Mouse (Mus musculus) c-Kit-positive CD71-positive TER-119-positive erythroid progenitor cells, embryonic 14.5 days (primary cell): Measurements from ENCODE around the gene Thop1.
"Not testable (repeated sequence)": the region's sequence is repeated elsewhere in the genome, so short reads cannot be mapped to it uniquely, and the experiment has no call there.

Experiments used
- DNase-seq: peaks from one replicate; pipeline ENCODE4 v3.0.0-alpha.2; 2013; ENCODE audit warnings: low spot score

Thop1 gene

DNA sequence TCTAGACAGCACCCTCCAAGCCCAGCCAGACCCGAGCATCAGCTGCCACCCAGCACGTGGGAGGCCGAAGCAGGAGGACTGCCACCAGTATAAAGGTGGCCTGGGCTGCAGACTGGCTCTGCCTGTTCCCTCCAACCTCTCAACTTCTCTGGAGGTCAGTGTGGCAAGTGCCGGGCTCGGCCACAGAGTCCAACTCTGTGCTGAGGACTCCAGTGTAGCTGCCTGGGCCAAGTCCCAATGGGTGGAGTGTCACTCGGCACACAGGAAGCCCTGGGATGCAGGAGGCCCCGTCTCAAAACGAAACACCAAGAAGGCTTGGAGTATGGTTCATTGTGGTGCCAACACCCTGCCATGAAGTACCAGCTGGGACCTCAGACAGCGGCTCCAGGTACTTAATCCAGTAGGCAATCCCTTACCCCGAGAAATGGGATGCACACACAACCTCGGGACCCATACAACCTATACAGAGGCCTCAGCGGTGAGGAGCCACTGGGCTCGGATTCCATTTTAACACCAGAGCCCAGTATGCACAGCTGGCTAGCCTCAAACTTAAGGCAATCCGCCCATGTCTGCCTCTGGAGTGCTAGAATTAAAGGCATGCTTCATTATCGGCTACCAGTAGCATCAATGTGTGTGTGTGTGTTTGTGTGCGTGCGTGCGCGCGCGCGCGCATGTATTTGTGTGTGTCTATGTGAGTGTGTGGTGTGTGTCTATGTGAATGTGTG lies 12.3 kb upstream of the Thop1 start:
- DNase-seq = no peak

DNA sequence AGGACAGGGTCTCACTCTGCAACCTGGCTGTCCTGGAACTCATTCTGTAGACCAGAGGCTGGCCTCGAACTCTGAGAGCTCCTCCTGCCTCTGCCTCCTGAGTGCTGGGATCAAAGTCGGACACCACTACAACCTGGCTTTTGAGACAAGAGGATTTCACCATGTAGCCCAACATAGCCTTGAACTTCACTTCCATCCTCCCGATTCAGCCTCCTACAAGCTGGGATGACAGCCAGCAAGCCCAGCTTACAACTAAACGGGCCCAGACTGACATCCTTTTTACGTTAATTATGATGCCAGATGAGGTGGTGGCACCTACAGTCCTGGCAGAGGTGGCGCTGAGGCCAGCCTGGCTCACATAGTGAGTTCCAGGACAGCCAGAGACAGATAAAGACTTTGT lies 10.9 kb upstream of the Thop1 start:
- DNase-seq = no peak

- peak; percentile 98 for DNase-seq
Measured at GRCm38 (mm10) chr10:81059603-81060543, 10.0 kb upstream of the Thop1 start, which contains the start of gene Sgta. Gene Sgta, minus strand, starts transcription at chr10:81060181.

- no peak for DNase-seq
Measured at GRCm38 (mm10) chr10:81062710-81063109, 7.1 kb upstream of the Thop1 start.

- DNase-seq = not testable (repeated sequence)
Measured at GRCm38 (mm10) chr10:81064519-81064918, 5.3 kb upstream of the Thop1 start.

GRCm38 (mm10) chr10:81068706-81069105 lies 1.1 kb upstream of the Thop1 start:
- no peak for DNase-seq

GRCm38 (mm10) chr10:81072290-81072689 lies 2.5 kb downstream of the Thop1 start:
- no peak for DNase-seq

DNA sequence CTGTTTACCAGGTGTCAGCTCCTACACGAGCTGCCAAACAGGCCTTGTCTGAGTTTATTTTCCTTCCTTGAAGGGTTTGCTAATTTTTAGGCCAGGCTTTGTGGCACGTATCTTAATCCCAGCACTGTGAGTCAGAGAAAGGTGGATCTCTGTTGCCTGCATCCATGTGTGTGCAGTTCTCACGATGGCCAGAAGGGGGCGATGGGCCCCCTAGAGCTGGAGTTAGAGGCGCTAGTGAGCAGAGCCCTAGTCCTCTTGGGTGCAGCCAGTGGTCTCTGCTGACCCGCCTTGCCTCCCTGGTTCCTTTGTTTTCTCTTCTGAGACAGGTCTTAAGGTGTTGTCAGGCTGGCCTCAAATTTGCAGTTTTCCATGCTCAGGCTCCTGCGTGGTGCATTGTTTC lies 3.6 kb downstream of the Thop1 start:
- DNase-seq = peak; percentile 46

- no peak for DNase-seq
Measured at GRCm38 (mm10) chr10:81075734-81076133, 5.9 kb downstream of the Thop1 start.

DNA sequence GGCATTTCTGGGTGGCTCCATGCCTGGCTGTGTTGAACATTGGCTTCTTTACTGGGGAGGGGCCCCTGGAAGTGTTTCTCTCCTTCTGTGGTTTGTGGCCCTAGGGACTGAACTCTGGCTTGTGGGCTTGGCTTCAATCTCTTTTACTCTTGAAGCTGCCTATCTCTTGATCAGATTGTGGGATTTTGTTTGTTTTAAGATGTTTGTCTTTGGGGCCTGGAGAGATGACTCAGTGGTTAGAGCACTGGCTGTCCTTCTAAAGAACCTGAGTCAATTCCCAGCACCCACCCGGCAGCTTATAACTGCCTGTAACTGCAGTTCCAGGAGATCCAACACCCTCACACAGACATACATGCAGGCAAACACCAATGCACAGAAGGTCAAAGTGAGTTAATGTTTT lies 6.5 kb downstream of the Thop1 start:
- DNase-seq = no peak

- no peak for DNase-seq
Measured at GRCm38 (mm10) chr10:81077916-81078315, 8.1 kb downstream of the Thop1 start.

DNA sequence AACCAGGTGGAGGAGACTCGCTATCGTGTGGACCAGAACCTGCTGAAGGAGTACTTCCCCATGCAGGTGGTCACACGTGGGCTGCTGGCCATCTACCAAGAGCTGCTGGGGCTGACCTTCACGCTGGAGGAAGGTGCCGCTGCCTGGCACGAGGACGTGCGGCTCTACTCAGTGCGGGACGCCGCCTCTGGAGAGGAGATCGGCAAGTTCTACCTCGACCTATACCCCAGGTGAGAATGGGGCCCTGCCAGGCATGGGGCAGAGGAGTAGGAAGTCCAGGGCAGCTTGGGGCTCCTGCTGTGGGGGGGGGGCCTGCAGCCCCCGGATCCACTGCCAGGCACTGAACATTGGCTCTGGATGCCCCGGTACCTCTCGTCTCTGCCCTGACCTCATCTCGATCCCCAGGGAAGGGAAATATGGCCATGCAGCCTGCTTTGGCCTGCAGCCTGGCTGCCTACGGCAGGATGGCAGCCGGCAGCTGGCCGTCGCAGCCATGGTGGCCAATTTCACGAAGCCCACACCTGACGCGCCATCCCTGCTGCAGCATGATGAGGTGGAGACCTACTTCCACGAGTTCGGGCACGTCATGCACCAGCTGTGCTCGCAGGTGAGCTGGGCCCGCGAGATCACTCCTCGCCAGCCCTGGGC lies 10.3 kb downstream of the Thop1 start:
- DNase-seq = no peak

DNA sequence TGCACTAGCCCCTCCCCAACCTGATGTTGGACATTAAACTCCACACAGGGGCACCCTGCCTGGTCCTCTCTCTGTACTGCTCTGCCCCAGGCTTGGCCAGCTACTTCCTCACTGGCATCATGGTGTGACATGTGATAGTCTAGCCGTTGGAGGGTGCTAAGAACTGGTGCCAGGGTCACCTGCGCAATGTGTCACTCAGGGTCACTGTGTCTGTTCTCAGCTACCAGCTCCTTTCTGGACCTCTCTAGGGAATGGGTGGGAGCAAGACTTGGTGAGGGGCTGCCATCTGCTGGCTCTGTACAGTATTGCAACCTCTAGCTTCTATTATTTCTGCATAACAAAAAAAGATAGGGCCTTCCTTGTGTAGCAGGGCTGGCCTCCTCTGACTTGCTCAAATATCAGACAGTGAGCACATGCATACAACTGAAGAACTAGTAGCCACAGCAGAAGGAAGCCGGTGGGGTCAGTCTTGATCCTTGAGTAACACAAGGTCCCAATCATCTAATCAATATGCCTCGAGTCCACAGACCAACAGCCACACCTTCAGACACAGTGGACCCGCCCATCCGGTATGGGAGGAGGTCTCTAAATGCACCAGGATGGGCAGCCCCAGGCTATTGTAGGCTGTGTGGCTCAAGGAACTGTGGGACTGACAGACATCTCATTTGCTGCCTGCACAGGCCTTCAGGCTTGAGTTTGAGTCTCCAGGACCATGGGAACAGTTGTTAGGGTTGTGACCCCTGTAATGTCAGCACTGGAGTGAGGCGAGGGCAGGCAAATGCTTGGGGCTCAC lies 12.5 kb downstream of the Thop1 start:
- DNase-seq = peak; percentile 73

DNA sequence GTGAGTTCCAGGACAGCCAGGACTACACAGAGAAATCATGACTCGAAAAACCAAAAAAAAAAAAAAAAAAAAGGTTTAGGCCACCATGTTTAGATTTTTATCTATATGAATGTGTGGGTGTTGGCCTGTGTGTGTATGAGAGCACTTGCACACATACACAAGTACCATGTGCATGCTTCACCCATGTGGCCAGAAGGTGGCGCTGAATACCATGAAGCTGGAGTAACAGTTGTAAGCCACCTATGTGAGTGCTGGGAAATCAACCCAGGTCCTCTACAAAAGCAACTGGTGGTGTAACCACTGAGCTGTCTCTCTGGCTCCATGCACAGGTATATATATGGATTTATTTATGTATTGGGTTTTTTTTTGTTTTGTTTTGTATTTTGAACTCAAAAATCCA lies 17.2 kb downstream of the Thop1 start:
- DNase-seq = peak; percentile 50

DNA sequence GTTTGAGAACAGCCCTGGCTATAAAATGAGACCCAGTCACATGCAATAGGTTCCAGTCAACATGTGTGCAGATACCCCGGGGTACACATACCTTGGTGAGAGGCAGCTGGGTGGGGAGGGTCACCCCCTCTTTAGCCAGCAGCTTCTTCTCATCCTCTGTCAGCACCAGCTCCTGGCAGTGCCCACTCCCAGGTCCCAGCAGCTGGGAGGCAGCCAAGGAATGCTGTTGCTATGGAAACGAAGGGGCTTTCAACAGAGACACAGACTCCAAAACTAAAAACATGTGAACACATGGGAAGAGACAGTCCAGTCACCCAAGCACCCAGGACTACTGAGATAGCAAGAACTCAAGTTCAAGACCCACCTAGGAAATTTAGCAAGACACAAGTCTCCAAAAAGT lies 19.4 kb downstream of the Thop1 start:
- no peak for DNase-seq

- DNase-seq = no peak
Measured at GRCm38 (mm10) chr10:81090621-81091020, 20.8 kb downstream of the Thop1 start.

DNA sequence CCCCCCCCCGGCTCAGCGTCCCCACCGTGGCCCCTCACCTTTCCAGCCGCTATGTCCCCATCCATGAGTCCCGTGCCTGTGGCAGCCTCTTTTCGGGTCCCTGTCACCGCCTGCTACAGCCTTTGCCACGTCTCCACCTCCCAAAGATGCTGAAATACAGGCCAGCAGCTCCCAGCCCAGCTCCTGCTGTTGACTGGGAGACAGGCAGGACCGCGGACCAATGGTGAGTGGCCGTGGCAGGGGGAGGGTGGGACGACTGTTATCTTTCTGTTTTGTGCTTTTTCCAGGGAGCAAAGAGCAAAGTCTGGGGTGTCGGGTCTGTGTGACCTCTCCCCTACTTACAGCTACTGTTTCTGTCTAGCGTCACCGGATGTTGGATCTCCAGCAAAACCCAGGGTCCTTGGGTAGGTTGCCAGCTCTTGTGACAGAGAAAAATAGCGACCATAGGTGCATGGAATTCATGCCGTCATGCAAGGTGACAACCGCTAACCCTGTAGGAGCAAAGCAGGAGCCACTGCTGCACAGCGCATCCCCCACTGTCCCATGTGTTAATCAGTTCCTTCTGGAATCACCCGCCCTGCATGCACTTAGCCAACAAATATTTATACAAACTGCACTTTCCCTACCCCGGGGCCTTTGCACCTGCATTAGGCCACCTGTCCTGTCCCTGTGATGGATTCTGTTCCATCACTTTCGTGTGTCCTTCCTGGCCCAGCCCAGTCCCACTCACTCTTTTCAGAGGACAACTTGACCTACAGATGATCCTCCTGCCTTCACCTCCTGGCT lies 22.8 kb downstream of the Thop1 start:
- peak; percentile 49 for DNase-seq

DNA sequence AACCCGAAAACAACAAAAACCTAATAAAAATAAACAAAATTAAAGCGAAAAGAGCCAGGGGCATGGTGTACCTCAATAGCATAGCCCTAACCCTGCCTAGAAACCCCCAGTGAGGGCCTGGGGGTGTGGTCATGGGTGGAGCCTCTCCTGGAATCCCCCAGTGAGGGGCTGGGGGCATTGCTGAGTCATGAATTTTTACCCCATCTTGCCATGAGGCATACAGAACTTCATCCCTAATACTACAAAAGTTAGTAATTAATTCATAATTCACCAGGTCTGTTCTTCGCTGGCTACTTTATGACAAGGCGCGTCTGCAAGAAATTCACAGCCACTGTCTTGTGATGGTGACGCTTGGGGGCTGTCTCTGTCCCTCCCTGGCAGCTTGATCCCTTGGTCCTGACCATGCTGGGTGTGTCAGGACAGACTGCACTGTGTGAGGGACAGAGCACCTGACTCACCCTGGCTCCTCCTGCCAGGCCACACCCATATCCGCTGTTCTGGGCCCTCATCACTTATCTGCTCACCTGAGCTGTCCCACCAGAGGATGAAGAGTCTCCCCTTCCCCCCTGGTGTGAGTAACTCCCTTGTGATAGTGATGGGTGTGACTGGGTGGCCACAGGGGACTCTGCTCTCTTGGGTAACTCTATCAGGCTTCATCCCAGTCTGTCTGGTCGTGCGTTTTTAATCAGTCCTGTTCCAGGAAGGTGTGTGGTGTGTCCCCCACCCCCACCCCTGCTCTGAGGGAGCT lies 25.3 kb downstream of the Thop1 start:
- DNase-seq = peak; percentile 57

DNA sequence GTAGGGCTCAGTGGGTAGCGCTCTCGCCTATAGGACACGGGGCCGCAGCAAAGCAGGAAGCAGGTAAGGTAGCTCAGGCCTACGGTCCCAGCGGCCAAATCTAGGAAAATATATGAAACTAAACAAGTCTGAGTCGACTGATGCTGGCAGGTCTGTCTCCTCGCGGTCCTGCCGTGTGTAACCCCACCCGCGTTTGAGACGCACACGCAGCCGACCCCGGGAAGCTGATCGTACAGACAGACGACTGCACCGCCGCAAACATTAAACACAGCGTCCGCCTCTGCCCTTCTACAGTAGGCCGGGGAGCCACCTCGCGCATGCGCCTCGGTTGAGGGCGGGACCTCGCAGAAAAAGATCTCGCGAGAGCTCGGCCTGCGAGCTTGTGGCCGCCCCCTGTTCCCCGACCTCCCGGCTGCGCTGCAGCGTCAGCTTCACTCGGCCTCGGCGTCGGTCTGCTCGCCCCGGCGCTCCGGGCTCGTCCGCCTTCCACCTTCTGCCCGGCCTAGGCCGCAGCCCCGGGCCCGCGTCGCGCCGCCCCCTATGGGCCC lies 35.8 kb downstream of the Thop1 start, which contains the start of gene Map2k2:
TSS of gene Map2k2 (plus strand) at position 351 of the 548 bp plus-strand sequence.
- DNase-seq = peak; percentile 97
